Mouse (Mus musculus) layer of hippocampus, postnatal 14 days (tissue): ENCODE results near the gene Zhx3. TPM values are rescaled to one million over a fixed set of nuclear protein-coding genes. Genes with fewer than 3 reads are reported as not detected.

ENCODE experiments used
- DNase-seq, 2 experiments: peaks; one replicate each; pipeline ENCODE4 v3.0.0; 2021 to 2022; ENCODE audit warnings: low spot score in 2 of 2, mixed read lengths in 1 of 2
- total RNA-seq, 2 experiments: library from RNA; stranded (reverse); gene quantifications; 2 replicates each; pipeline ENCODE4 v1.2.3; 2021

The Zhx3 gene
- total RNA-seq, 2 experiments from 2014 or later: 114 to 125 TPM

DNA sequence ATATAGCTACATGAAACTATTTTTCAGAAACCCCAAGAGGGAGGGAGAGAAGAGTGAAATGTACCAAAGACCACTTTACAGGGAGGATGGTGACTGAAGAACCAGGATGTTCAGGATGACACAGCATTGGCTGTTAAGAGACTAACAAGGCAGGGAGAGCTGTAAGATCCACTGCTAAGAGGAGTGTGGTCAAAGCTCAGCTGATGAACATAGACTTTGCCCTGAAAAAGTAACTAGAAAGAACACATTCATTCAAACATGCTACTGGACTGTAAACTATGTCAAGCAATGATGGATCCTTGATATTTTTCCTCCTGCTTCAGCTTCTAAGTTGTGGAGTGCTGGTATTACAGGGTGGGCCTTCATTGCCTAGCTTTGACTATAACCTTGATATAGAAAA, 62.4 kb downstream of the Zhx3 start:
- no peak for DNase-seq

DNA sequence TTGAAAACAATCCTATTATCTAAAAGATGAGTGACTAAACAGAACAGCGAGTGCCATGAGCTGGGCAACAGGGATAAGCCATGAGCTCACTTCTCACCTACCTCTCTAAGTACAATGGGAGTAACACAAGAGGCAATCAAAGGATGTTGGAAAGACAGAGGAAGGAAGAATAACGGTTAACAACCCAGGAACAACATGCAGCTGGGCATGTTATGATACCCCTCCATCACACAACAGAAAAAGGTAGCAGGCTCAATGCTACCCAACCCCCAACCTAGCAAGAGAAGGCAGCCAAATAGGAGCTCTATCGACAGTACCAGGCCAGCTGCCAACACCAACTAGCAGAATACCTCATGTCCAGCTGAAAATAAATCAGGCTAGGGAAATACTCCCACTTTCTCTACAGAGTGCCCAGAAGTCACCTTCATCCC, 66.7 kb downstream of the Zhx3 start:
- DNase-seq: peak; percentile 40 to 74

DNA sequence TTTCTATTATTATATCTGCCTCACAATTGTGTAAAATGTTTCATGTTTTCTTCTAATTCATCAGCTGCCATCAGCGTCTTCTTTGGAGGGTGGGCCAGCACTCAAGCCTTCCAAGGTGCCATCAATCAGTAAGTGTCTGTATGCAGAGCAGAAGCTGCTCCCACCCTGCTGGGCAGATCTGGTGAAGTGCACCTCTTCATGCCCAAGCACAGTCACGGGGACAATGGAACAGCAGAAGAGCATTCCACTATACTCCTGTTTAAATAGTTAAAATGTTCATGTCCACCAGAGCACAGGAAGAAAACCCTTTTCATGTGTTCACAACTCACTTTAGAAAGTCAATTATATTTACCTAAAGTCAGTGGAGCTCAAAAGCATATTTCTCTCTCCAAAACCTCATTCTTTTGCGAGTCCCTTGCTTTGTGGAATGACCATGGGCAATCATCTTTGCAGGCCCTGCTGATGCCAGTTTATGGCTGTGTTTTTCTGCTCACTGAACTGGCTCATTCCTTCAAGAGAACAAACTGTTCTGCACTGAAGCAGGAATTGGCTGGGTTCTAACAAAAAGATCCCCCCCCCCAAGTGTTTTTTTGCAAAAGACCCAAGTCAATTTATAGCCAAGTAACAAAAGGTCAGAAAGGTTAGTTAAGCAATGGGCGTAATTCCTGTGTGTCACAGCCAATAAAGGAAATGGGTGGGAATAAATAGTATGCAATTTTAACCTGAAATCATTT, 67.8 kb downstream of the Zhx3 start:
- peak in 1 of 2 experiments; percentile 69 for DNase-seq

DNA sequence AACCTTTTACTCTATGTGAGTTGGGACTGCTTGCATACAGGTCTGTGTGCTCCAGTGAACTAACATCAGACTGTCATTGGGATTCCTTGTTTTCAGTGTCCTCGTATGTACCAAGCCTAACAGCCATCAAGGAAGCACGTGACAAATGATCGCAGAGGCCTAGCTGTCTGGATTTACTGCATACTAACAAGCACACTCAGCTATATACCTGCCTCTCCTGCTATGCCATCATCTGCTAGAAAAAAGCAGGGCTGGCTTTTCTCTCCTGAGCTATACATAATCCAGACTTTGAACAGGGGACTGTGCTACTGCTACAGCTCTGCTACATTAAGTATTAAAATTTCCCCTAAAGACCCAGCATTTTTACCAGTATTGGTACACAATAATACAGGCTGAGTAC, 70.5 kb downstream of the Zhx3 start:
- DNase-seq: no peak

DNA sequence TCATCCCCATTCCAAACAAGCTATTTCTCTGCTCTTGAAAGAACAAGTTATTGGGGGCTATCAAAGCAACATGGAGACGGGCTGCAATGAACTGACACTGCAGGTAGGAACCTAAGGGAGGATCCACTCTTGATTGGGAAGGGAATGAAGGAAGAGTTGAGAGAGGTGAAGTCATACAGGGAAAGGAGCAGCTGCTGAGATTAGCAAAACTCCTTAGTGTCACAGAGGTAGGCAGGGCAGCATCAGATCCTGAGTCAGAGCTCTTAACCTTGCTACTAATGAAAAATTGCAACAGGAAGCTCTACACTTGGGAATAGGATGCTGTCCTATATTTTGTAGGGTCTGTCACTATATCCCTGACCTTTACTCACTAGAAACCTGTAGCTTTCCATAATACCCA, 71.8 kb downstream of the Zhx3 start:
- no peak for DNase-seq

DNA sequence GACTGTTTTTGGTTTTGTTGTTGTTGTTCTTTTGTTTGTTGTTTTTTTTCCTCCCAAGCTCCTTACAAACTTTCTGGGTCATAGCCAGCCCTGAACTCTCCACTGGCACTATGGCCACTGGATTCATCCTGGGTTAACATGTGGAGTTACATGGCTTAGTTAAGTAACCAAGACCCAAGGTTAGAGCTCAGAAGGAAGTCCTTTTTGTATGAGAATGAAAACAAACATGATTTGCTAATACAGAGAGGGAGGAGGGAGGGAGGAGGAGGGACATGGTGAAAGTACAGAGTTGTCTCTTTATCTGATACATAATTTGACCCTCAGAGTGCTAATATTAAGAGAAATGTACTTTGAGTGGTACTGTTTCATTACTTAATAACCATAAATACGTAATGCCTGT, 74.6 kb downstream of the Zhx3 start:
- DNase-seq: no peak

DNA sequence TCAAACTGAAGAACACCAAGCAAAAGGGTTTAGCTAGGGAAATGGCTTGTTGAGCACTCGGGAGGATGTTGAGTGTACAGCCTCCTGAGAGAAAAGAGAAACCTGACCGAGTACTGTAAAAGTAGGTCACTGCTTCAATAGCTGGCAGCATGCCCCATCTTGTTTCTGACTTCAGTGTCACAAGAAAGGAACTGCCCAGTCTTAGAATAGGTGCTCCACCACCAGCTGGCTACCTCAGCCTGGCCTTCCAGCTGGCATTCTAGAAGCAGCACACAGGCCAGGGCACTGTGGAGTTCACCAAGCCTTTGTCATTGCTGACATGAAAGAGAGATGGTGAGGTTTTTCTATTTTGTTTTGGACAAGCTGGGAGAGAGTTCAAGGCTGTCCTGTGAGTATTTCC, 75.8 kb downstream of the Zhx3 start:
- DNase-seq: peak in 1 of 2 experiments; percentile 71

DNA sequence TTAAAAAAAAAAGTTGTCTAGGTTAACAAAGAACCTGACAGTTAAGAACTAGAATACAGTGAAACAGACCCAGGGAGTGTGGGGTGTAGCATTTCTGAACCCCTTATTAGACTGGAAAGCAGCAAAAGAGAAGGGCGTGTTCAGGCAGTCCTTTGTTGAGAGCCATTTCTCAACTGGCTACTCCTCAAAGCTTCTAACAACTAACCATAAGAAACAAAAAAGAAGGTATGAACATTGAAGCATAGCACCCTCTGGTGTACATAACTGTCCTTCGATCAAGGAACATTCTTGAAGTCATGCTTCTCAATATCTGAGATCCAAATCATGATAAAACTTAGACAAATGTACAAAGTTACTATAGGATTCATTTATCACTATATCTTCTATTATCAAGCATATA, 79.7 kb downstream of the Zhx3 start:
- DNase-seq: no peak

DNA sequence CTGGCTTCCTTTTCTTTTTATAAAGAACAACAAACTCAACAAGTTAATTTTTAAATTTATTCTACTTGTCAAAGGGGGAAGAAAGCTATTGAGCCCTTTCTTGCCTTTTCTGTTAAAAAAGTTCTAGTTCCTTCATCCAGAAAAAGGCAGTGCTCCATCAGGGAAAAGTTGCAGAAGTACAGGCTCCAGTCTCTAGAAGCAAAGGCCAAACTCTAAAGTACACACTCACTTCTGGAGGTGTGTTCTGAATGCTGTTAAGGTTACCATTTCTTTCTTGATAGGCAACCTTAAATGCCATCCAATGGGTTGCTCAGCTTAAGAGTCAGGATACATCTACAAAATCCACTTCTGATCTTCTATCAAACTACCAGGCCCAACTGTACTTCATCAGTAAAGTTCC, 83.1 kb downstream of the Zhx3 start:
- DNase-seq: no peak

DNA sequence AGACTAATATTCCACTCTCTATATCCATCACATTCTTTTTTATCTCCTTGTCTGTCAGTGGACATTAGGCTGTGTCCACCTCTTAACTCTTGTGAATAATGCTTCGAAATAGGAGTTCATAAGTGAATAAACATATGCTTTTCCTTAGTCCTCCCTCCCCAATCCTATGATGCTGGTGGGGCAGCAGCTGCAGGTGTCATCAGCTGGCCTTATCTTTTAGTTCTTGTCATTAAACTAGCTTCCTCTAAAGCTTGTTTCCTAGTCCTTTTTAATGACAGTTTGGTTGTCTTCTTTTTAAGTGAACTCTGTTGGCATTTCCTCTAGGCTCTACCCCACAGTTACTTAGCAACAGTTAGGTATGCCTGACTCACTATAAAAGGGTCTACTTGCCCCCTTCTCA, 83.8 kb downstream of the Zhx3 start:
- no peak for DNase-seq

DNA sequence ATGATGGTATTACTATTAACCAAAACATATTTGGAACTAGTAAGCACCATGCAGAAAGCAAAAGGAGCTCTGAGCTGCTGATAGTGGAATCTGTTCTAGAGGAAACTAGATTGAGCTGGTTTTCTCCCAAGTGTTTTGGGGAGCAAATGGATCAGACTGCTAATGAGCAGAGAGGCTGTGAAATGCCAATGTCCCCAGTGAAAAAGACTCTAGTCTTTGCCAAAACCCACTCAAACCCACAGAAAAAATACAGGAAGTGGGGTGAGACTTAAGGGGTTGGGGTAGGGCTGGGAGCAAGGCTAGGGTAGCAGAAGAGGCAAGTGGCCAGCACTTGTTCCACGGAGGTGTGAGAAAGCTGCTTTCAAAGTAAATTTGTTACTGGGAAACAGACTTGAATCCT, 86.5 kb downstream of the Zhx3 start:
- DNase-seq: peak in 1 of 2 experiments; percentile 79

DNA sequence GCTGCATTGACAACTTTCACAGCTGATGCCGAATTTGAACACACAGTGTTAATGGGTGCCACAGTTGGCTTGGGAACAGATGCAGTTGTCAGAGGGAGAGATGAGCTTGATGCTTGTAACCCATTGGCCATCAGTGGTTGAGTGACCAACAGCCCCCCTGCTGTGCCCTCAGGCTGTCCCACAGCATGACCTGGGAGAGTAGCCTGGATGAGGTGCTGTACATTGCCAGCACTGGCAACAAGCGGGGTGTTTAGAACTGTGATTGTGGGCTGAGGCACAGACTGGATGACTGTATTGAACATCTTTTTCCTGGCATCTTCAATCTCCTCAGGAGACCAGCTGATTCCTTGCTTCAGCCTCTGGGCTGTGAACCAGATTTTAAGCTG, 92.0 kb downstream of the Zhx3 start:
- DNase-seq: no peak

DNA sequence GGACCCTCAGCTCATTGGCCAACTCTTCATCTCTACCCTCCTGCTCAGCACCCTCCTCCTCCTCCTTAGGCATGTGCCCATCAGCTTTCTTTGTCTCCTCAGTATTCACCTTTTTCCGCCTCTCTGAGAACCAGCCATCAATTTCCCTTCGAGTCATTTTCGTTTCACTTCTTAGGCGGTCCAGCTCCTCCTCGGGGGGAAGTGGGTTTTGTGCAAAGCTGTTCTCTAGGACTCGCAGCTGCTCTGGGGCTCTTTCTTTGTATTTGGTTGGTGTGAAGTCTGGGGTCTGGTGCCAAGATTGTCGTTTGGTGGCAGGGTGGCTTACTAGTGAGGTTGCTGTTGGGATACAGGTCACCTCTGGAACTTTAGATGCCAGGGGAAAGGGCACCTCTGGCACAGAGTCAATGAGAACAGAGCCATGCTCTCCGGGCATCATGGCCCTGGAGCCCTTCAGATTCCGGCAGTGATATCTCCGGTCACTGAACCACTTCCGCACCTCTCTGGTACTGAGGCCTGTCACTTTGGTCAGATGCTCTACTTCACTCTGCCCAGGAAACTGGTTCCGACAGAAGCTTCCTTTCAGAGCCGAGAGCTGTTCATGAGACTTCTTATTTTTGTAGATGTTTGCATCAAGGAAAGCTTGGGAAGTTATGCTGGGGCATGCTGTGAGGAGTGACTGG, 92.5 kb downstream of the Zhx3 start:
- DNase-seq: no peak

DNA sequence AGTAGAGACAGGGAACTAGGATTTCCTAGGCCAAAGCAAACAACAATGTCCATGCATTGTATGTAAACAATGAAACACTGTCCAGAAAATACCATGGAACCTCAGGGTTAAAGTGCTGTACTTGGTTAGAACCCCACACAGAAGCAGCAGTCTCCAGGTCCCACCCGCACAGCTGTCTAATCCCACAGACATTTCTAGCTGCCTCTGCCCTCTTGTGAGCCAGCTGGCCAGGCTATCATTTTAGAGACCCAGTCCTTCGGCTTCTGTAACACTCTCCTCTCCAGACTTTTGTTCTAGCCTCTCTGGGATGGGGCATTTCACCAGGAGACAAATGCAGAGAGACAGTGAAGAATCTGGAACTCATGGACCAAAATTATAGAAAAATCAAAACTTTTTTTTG, 94.8 kb downstream of the Zhx3 start:
- no peak for DNase-seq

DNA sequence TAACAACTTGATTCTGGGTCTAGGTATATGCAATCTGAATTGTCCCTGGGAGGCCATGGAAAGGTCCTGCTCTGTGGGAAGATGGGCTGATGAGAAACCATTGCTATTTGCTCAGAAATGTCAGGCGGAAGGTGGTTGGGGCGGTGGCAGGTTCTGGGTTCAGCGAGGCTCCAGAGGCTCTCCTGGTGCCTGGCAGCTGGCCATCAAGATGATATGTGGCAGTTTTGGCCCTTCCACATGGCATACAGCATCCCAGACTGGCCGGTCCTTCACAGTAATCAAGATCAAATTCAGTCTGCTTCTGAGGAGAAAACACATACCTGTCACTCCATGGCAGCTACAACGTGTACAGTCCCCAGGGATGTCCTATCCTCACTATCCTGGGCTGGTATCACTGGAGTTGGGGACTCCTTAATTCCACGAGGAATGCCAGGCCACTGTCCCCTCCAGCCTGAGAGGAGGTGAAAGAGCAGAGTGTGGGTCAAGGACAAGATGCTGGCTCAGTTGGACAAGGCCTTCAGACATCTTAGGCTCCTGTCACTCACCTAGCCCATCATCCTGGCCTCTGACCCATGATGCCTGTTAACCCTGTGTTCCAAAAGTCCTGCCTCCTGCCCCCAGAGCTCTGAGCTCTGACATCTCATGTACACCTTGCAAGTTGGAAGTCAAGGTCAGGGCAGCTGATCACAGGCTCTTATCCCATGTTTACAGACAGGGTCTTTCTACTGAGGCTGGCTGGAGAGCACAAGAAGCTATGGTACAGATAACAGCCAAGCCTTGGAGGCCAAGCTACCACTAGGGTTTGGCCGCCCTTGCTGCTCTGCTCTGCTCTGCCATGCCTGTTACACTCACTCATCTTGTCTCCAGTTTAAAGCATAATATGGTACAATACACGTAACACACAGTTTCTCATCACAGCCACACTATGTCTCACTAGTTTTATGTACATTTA, 101.2 kb downstream of the Zhx3 start:
- no peak for DNase-seq

DNA sequence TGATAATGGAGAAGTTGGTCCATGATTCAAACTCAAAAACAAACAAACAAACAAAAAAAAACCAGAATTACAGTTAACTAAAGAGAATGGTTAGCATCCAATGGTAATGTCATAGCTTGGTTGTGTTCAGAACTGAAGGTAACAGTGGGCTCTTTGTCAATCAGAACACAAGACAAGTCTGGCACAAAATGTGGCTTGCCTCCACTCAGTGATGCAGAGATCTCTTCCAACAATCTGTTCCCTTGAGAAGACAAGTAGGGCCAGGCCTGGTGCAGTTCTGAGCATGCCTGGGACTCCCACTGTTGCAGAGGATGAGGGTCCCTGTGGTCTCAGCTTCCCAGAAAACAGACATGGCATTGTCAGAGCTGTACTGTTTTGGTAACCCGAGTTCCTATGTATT, 101.9 kb downstream of the Zhx3 start:
- DNase-seq: peak in 1 of 2 experiments; percentile 59

DNA sequence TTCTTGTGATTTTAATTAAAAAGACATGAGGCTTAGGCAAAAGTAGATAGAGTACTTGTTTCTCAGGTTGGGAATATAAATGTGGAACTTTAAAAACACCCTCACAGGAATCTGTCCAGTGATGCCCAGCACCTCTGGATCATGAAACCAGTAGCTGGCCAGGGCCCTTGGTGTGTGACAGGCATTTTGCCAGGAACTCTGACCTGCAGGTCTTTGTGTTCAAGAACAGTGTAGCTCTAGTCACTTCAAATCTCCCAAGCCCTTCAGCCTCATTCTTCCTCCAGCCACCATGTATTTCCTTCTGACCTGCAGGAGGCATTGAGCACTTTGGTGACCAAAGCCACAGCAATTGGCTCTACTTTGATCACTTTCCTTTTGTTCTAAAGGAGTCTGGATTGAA, 102.4 kb downstream of the Zhx3 start:
- no peak for DNase-seq

DNA sequence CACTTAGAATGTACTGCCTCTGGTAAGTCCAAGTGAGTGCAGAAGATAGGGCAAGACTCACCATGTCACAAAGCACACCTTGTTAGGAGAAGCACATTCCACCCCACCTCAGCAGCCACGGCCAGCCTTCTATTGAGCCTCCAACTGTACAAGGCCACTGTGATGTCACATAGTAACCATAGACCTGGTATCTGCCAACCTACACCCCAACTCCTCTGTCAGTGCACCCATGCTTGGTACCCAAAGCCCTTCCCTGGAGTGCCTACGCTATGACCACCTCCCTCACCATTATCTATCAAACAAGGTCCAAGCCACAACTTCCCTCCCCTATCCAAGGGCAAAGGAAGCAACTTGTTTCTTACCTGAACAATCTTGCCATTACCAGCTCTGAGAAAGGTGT, 103.8 kb downstream of the Zhx3 start:
- DNase-seq: no peak

DNA sequence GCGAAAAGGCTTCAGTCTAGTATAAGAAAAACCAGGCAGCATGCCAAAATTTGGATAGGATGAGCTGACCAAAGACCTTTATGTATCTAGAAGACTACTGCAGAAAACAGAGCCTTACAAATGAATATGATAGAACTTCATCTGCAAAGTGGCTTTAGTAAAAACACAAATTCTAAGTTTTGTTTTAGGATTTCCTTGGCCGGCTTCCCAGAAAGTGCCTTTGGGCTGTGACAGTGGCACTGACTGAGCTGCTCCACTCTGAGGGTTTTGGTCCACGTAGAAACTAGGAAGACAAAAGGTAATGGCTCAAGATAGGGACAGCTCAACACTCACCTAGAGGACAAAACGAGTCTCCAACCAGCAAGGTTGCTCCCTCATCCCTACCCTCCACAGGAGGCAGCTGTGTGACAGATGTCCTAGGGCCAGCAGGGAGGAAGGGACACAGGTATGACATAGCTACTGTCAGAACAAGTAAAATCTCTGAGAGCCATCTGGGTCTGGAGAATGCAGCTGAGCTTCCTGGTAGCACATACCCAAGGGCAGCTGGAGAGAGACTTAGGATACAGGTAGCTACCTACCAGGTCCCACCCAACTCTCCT, 104.6 kb downstream of the Zhx3 start:
- no peak for DNase-seq

DNA sequence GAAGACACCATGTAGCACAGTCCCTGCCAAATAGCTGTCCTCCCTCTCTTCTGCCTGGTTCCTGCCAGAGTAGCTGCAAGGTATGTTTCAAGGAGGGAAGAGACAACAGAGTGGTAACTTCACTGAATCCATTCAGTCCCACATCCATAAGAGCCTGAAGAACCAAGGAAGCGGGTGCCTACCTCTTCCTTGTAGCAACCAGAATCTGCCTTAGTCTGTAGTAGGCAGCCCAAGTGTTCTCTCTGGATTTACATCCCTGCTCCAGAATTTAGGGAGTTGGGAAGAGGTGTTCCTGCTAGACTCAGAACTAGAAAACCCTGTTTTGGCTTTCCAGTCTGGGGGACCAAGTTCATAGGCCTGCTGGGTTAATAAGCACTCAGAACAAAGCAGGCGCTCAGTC, 105.6 kb downstream of the Zhx3 start:
- no peak for DNase-seq

DNA sequence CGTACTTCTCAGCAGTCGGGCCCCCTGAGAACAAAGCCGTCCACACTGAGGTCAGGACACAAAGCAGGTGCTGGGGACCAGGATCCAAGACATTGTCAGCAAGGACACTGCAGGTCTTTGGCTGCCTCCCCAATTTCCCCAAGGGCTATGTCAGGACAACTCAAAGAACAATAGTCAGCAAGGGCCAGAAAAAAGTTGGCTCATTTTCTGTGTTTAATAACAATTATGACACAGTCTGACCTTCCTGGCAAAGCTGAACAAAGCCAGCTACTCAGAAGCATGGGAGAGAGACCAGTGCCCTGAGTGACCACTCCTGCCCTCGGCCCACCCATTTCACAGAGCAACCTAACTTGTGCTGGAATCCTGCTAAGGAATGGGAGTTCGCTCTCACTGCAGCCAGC, 106.4 kb downstream of the Zhx3 start:
- DNase-seq: peak in 1 of 2 experiments; percentile 51
